Mouse (Mus musculus) CH12.LX (cell line): ENCODE data around the gene Kcnb1. TPM values are rescaled to one million over a fixed set of nuclear protein-coding genes. Genes with fewer than 3 reads are reported as not detected.

Experiments
- DNase-seq: peaks from one replicate; pipeline ENCODE4 v3.0.0-alpha.2; 2013; ENCODE audit errors: extremely low read depth
- H3K27ac ChIP-seq: 2 replicates; pipeline ENCODE4 v1.5.1; 2012; ENCODE audit warnings: low read depth, mild to moderate bottlenecking, control low read depth, moderate library complexity; ENCODE audit not compliant: insufficient read depth
- H3K27me3 ChIP-seq: replicated peaks from 2 replicates; pipeline ENCODE3; 2012; ENCODE audit warnings: inconsistent platforms
- H3K36me3 ChIP-seq, 2 experiments: replicated peaks in 1 of 2; 2 replicates each; pipeline versions ENCODE3 to v1.6.1; 2012; ENCODE audit warnings: inconsistent platforms in 1 of 2, low read length in 1 of 2, mild to moderate bottlenecking in 1 of 2, mixed read lengths in 1 of 2, moderate library complexity in 1 of 2; ENCODE audit not compliant: control insufficient read depth in 1 of 2, insufficient read depth in 1 of 2
- H3K4me1 ChIP-seq, 2 experiments: 2 replicates each; pipeline ENCODE4 v1.6.1; 2012; ENCODE audit warnings: inconsistent platforms in 1 of 2, moderate library complexity in 1 of 2; ENCODE audit not compliant: insufficient read depth in 2 of 2, control insufficient read depth in 1 of 2
- H3K4me2 ChIP-seq: 2 replicates; pipeline ENCODE4 v1.6.1; 2012; ENCODE audit warnings: low read depth, mild to moderate bottlenecking, control low read depth; ENCODE audit not compliant: poor library complexity, insufficient read depth, severe bottlenecking
- H3K4me3 ChIP-seq, 3 experiments: fragments of 150-350 bp in 1 of 3; sonication (generic) in 1 of 3; replicated peaks in 1 of 3; 2 replicates each; pipeline versions ENCODE3 to v1.5.1; 2011 to 2012; ENCODE audit warnings: low read depth in 2 of 3, low read length in 2 of 3, mild to moderate bottlenecking in 2 of 3, moderate library complexity in 2 of 3, control low read depth in 1 of 3, improper control_type of control experiment in 1 of 3, inconsistent platforms in 1 of 3, mixed read lengths in 1 of 3; ENCODE audit not compliant: poor library complexity in 1 of 3
- H3K79me2 ChIP-seq: replicated peaks from 2 replicates; pipeline ENCODE4 v1.6.1; 2012; ENCODE audit warnings: mild to moderate bottlenecking, moderate library complexity; ENCODE audit not compliant: control insufficient read depth, poor library complexity, insufficient read depth, severe bottlenecking; ENCODE audit errors: extremely low read depth
- H3K9ac ChIP-seq: 2 replicates; pipeline ENCODE4 v1.6.1; 2012; ENCODE audit warnings: low read depth, mild to moderate bottlenecking, control low read depth, moderate library complexity; ENCODE audit not compliant: insufficient read depth
- H3K9me3 ChIP-seq: replicated peaks from 2 replicates; pipeline ENCODE3; 2012; ENCODE audit warnings: low read length, inconsistent platforms, mixed read lengths
- BHLHE40 ChIP-seq: IDR thresholded peaks from 2 replicates; pipeline ENCODE4 v1.6.1; 2011; ENCODE audit warnings: mild to moderate bottlenecking, low read depth, low read length, improper control_type of control experiment
- CHD2 ChIP-seq: IDR thresholded peaks from 2 replicates; pipeline ENCODE4 v1.6.1; 2011; ENCODE audit warnings: low read length, improper control_type of control experiment
- CTCF ChIP-seq, 2 experiments: IDR thresholded peaks in 1 of 2; conservative IDR thresholded peaks in 1 of 2; 2 replicates each; pipeline ENCODE4 v1.5.1; 2011 to 2012; ENCODE audit warnings: low read depth in 2 of 2, low read length in 2 of 2, improper control_type of control experiment in 1 of 2, inconsistent platforms in 1 of 2, mild to moderate bottlenecking in 1 of 2, moderate library complexity in 1 of 2
- EP300 ChIP-seq: IDR thresholded peaks from 2 replicates; pipeline ENCODE4 v1.6.1; 2011; ENCODE audit warnings: low read length, improper control_type of control experiment
- ETS1 ChIP-seq: conservative IDR thresholded peaks from 2 replicates; pipeline ENCODE4 v1.6.1; 2012; ENCODE audit warnings: low read depth, mild to moderate bottlenecking, inconsistent platforms, low read length, improper control_type of control experiment, moderate library complexity
- HCFC1 ChIP-seq: IDR thresholded peaks from 2 replicates; pipeline ENCODE4 v1.6.1; 2012; ENCODE audit warnings: low read depth, mild to moderate bottlenecking, inconsistent platforms, low read length, improper control_type of control experiment
- JUN ChIP-seq: IDR thresholded peaks from 2 replicates; pipeline ENCODE4 v1.6.1; 2011; ENCODE audit warnings: low read depth, mild to moderate bottlenecking, low read length, improper control_type of control experiment, moderate library complexity; ENCODE audit not compliant: insufficient read depth
- JUND ChIP-seq: conservative IDR thresholded peaks from 2 replicates; pipeline ENCODE4 v1.6.1; 2011; ENCODE audit warnings: low read depth, low read length, improper control_type of control experiment
- MAFK ChIP-seq: IDR thresholded peaks from 2 replicates; pipeline ENCODE4 v1.6.1; 2011; ENCODE audit warnings: low read length, improper control_type of control experiment; ENCODE audit not compliant: insufficient replicate concordance
- MAZ ChIP-seq: IDR thresholded peaks from 2 replicates; pipeline ENCODE4 v1.6.1; 2012; ENCODE audit warnings: low read depth, mild to moderate bottlenecking, inconsistent platforms, low read length, improper control_type of control experiment, moderate library complexity
- MEF2A ChIP-seq: IDR thresholded peaks from 2 replicates; pipeline ENCODE4 v1.6.1; 2014; ENCODE audit warnings: low read depth, mild to moderate bottlenecking, inconsistent platforms, low read length, improper control_type of control experiment, borderline replicate concordance
- MXI1 ChIP-seq: IDR thresholded peaks from 2 replicates; pipeline ENCODE4 v1.6.1; 2011; ENCODE audit warnings: mild to moderate bottlenecking, low read depth, low read length, improper control_type of control experiment
- MYC ChIP-seq: IDR thresholded peaks from 2 replicates; pipeline ENCODE4 v1.6.1; 2011; ENCODE audit warnings: low read depth, mild to moderate bottlenecking, improper control_type of control experiment, low read length
- NELFE ChIP-seq: IDR thresholded peaks from 2 replicates; pipeline ENCODE4 v1.6.1; 2011; ENCODE audit warnings: low read depth, low read length, improper control_type of control experiment
- NRF1 ChIP-seq: IDR thresholded peaks from 2 replicates; pipeline ENCODE4 v1.6.1; 2014; ENCODE audit warnings: low read depth, mild to moderate bottlenecking, inconsistent platforms, low read length, improper control_type of control experiment, moderate library complexity
- PAX5 ChIP-seq: IDR thresholded peaks from 2 replicates; pipeline ENCODE4 v1.6.1; 2012; ENCODE audit warnings: low read length, inconsistent platforms, mixed read lengths
- POLR2A ChIP-seq: IDR thresholded peaks from 2 replicates; pipeline ENCODE4 v1.6.1; 2011; ENCODE audit warnings: low read depth, mild to moderate bottlenecking, improper control_type of control experiment, low read length
- POLR2AphosphoS2 ChIP-seq: IDR thresholded peaks from 2 replicates; pipeline ENCODE4 v1.6.1; 2011; ENCODE audit warnings: low read depth, low read length, improper control_type of control experiment
- RCOR1 ChIP-seq: conservative IDR thresholded peaks from 2 replicates; pipeline ENCODE4 v1.6.1; 2012; ENCODE audit warnings: low read depth, mild to moderate bottlenecking, inconsistent platforms, low read length, improper control_type of control experiment
- ZC3H11A ChIP-seq: IDR thresholded peaks from 2 replicates; pipeline ENCODE4 v1.6.1; 2012; ENCODE audit warnings: low read depth, mild to moderate bottlenecking, inconsistent platforms, low read length, improper control_type of control experiment
- dilution Hi-C: fragments of 300-500 bp; cut with MboI; formaldehyde crosslinking; loops from 2 replicates; pipeline ENCODE4 v1.14.3; 2020; ENCODE audit warnings: low sequenced_read_pairs; ENCODE audit not compliant: extremely low pct_unique_long_range_greater_than_20kb, extremely low pct_ligation_motif_present
- in situ Hi-C: fragments of 300-500 bp; cut with MboI; formaldehyde crosslinking; loops from 3 replicates; pipeline ENCODE4 v1.14.3; 2019; ENCODE audit warnings: low sequenced_read_pairs, low pct_ligation_motif_present, low pct_unique_long_range_greater_than_20kb, mixed read lengths
- polyA plus RNA-seq: library from polyadenylated mRNA; unstranded; fragments of >175 nt; gene quantifications from 2 replicates; pipeline ENCODE4 v1.2.1, GENCODE M21; 2012; ENCODE audit warnings: low read depth; ENCODE audit not compliant: insufficient read length
- total RNA-seq, 2 experiments: library from RNA; depleted of rRNA; stranded (reverse); fragments of 300-350 nt in 1 of 2; fragments of >200 nt in 1 of 2; gene quantifications; 2 replicates each; pipeline ENCODE4 v1.2.3; 2012 to 2014

Gene Kcnb1
- total and polyA plus RNA-seq, 3 experiments = 2.5 to 6.6 (median 5.1) TPM

DNA sequence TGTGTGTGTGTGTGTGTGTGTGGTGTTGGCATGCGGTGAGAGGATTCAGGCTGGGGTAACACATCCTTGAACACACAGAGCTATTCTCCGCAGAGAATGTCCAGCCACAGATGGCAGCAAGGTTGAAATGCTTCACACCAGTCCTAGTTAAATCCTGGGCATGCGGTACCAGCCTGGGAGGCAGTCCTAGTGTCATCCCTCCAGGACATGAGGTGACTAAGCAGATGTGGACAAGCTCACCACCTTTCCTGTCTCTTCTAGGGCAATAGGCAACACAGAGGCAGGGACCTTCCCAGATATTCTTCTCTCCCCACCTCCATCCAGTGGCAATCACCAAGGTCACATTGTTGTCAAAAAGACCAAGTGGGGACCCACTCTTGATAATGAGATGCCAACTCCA lies 47.7 kb downstream of the Kcnb1 start:
- Histone ChIP-seq H3K4me1 (peaks cover 29 to 55% of the 10 kb centered on the region in 2 experiments), H3K4me3 (no peak overlapping the region), H3K9me3 (no peaks in the 10 kb centered on the region), H3K27ac (no peak overlapping the region), H3K36me3 (no peaks in the 10 kb centered on the region), H3K4me2 (no peak overlapping the region), H3K27me3 (no peaks in the 10 kb centered on the region), H3K9ac (no peak overlapping the region)
- dilution Hi-C loops (no loop called here), in situ Hi-C loops (no loop called here)
- no peak for DNase-seq
- TF ChIP-seq POLR2A = no peak
- no peak for TF ChIP-seq MAZ
- TF ChIP-seq MAFK = no peak
- TF ChIP-seq RCOR1 = no peak
- no peak for TF ChIP-seq BHLHE40
- no peak for TF ChIP-seq JUND
- no peak for TF ChIP-seq POLR2AphosphoS2
- TF ChIP-seq ZC3H11A = no peak
- TF ChIP-seq EP300 = no peak
- no peak for TF ChIP-seq JUN
- TF ChIP-seq CHD2 = no peak
- no peak for TF ChIP-seq CTCF (conservative IDR thresholded peaks at IDR 0.05 in 1 of 2, IDR thresholded peaks at IDR 0.05 in 1 of 2; ENCODE audit: low read depth in 2 of 2, low read length in 2 of 2)
- no peak for TF ChIP-seq MYC
- no peak for TF ChIP-seq HCFC1
- no peak for TF ChIP-seq NELFE
- TF ChIP-seq PAX5 = no peak
- TF ChIP-seq, all 38 proteins: peak for 0
- no peaks in the 10 kb centered on the region for H3K79me2 ChIP-seq

DNA sequence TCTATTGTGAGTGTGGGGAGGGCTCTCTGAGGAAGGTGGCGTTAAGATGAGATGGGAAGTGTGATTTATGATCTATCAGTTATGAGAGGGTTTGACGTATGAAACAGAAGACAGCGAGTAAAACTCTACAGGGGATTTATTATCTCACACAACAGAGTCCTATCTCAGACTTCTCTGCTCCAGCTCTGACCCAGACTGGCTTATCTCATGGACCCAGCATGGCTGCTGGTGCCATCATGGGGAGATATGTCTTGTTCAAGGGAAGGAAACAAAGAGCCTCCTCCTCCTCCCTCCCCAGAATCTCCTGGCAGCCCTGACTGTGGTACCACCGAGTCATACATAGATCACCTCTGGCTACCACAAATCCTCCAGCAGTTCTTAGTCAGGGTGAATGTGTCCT lies 48.1 kb downstream of the Kcnb1 start:
- no peaks in the 10 kb centered on the region for H3K79me2 ChIP-seq
- peaks cover 27 to 51% of the 10 kb centered on the region in 2 experiments for H3K4me1 ChIP-seq
- no peak for DNase-seq
- H3K27me3 ChIP-seq = no peaks in the 10 kb centered on the region
- H3K9me3 ChIP-seq = no peaks in the 10 kb centered on the region
- no peak overlapping the region for H3K4me2 ChIP-seq
- no peak overlapping the region for H3K4me3 ChIP-seq
- TF ChIP-seq MEF2A (no peak), ETS1 (no peak), MXI1 (no peak), MAZ (no peak), NRF1 (no peak), MYC (no peak), CTCF (conservative IDR thresholded peaks at IDR 0.05 in 1 of 2, IDR thresholded peaks at IDR 0.05 in 1 of 2; ENCODE audit: low read depth in 2 of 2, low read length in 2 of 2) (no peak)
- in situ Hi-C loops = no loop called here
- H3K36me3 ChIP-seq = no peaks in the 10 kb centered on the region
- no peak overlapping the region for H3K27ac ChIP-seq
- H3K9ac ChIP-seq = no peak overlapping the region
- dilution Hi-C loops = no loop called here
